Mouse (Mus musculus) liver, embryonic 14 days (tissue): ENCODE results near the gene Mterf1b. TPM values are rescaled to one million over a fixed set of nuclear protein-coding genes. Genes with fewer than 3 reads are reported as not detected.

Source experiments
- polyA plus RNA-seq: library from polyadenylated mRNA; depleted of rRNA; stranded (reverse); fragments of >200 nt; gene quantifications from 2 replicates; pipeline ENCODE4 v1.2.3, GENCODE M21; 2012; rRNA removed

The Mterf1b gene
- 2.2 and 2.5 TPM in 2 replicates for polyA plus RNA-seq

GRCm38 (mm10) chr5:4191671-4192480 lies at the start of gene Mterf1b:
Mterf1b (plus strand) TSS chr5:4192367.

Other genes starting within 250 kb of the Mterf1b start
- 33.0 and 37.6 TPM in 2 replicates for gene Cyp51, start 87.6 kb upstream of the Mterf1b start, polyA plus RNA-seq